Mouse (Mus musculus): ENCODE measurements at regions not wholly inside any gene's neighbourhood (a gene's known extent, or its start where the extent isn't known, plus 50 kb on each side); places are given as distances from the start of the nearest gene placed in this dataset.
A peak's percentile ranks its signal among the peaks of the same experiment; 100 is the strongest.

- DNase-seq (ENCODE audit: low read depth in 2 of 2, low spot score in 2 of 2), result peak; percentile 13 to 29
These were observed 167.0 kb upstream of the Slc22a22 start for GRCm38 (mm10) chr15:57644331-57644953.

- DNase-seq (ENCODE audit: low read depth in 2 of 2, low spot score in 2 of 2), result no peak
These were observed 161.7 kb upstream of the Slc22a22 start for GRCm38 (mm10) chr15:57639115-57639514.

- DNase-seq (ENCODE audit: low read depth in 2 of 2, low spot score in 2 of 2), result no peak
These were observed 155.6 kb upstream of the Slc22a22 start for GRCm38 (mm10) chr15:57633067-57633466.

- no peak for DNase-seq (ENCODE audit: low read depth in 2 of 2, low spot score in 2 of 2)
These were observed 155.1 kb upstream of the Slc22a22 start for GRCm38 (mm10) chr15:57632537-57632936.

GRCm38 (mm10) chr15:57618466-57618865 is 141.0 kb upstream of the Slc22a22 start:
- DNase-seq (ENCODE audit: low read depth in 2 of 2, low spot score in 2 of 2), result no peak

GRCm38 (mm10) chr15:57616880-57617391 is 139.5 kb upstream of the Slc22a22 start:
- no peak for DNase-seq (ENCODE audit: low read depth in 2 of 2, low spot score in 2 of 2)

- DNase-seq (ENCODE audit: low read depth in 2 of 2, low spot score in 2 of 2), result no peak
These were observed 132.6 kb upstream of the Slc22a22 start for GRCm38 (mm10) chr15:57610006-57610405.

- DNase-seq (ENCODE audit: low read depth in 2 of 2, low spot score in 2 of 2), result no peak
These were observed 131.1 kb upstream of the Slc22a22 start for GRCm38 (mm10) chr15:57608519-57608918.

GRCm38 (mm10) chr15:57600562-57600961 is 123.1 kb upstream of the Slc22a22 start:
- DNase-seq (ENCODE audit: low read depth in 2 of 2, low spot score in 2 of 2), result peak; percentile 21 to 54

- no peak for DNase-seq (ENCODE audit: low read depth in 2 of 2, low spot score in 2 of 2)
These were observed 116.0 kb upstream of the Slc22a22 start for GRCm38 (mm10) chr15:57593326-57594004.

GRCm38 (mm10) chr15:57590597-57591219 is 113.3 kb upstream of the Slc22a22 start:
- no peak for DNase-seq (ENCODE audit: low read depth in 2 of 2, low spot score in 2 of 2)

- DNase-seq (ENCODE audit: low read depth in 2 of 2, low spot score in 2 of 2), result no peak
These were observed 112.3 kb upstream of the Slc22a22 start for GRCm38 (mm10) chr15:57589404-57590377.

GRCm38 (mm10) chr15:57585411-57585810 is 108.0 kb upstream of the Slc22a22 start:
- no peak for DNase-seq (ENCODE audit: low read depth in 2 of 2, low spot score in 2 of 2)

- DNase-seq (ENCODE audit: low read depth in 2 of 2, low spot score in 2 of 2), result no peak
These were observed 107.1 kb upstream of the Slc22a22 start for GRCm38 (mm10) chr15:57584498-57584897.

GRCm38 (mm10) chr15:57581266-57581665 is 103.8 kb upstream of the Slc22a22 start:
- no peak for DNase-seq (ENCODE audit: low read depth in 2 of 2, low spot score in 2 of 2)

GRCm38 (mm10) chr15:57578794-57579193 is 101.4 kb upstream of the Slc22a22 start:
- DNase-seq (ENCODE audit: low read depth in 2 of 2, low spot score in 2 of 2), result no peak

GRCm38 (mm10) chr15:57574080-57574618 is 96.7 kb upstream of the Slc22a22 start:
- DNase-seq (ENCODE audit: low read depth in 2 of 2, low spot score in 2 of 2), result no peak

GRCm38 (mm10) chr15:57572460-57572859 is 95.0 kb upstream of the Slc22a22 start:
- no peak for DNase-seq (ENCODE audit: low read depth in 2 of 2, low spot score in 2 of 2)

GRCm38 (mm10) chr15:57568006-57568630 is 90.7 kb upstream of the Slc22a22 start:
- DNase-seq (ENCODE audit: low read depth in 2 of 2, low spot score in 2 of 2), result no peak

- DNase-seq (ENCODE audit: low read depth in 2 of 2, low spot score in 2 of 2), result no peak
These were observed 69.7 kb upstream of the Slc22a22 start for GRCm38 (mm10) chr15:57547154-57547553.
